Mouse (Mus musculus) embryonic fibroblast, embryonic 13.5 days (primary cell): ENCODE data around the gene Ctnnbl1. TPM values are rescaled to one million over a fixed set of nuclear protein-coding genes. Genes with fewer than 3 reads are reported as not detected.

Source experiments
- H3K27ac ChIP-seq: 2 replicates; pipeline ENCODE4 v1.5.1; 2012; ENCODE audit warnings: low read length, control low read depth, inconsistent platforms; ENCODE audit not compliant: insufficient read depth
- H3K4me1 ChIP-seq: 2 replicates; pipeline ENCODE4 v1.6.1; 2011; ENCODE audit warnings: low read length; ENCODE audit not compliant: control insufficient read depth, insufficient read depth
- H3K4me3 ChIP-seq: 2 replicates; pipeline ENCODE4 v1.5.1; 2011; ENCODE audit warnings: mild to moderate bottlenecking, control low read depth, low read length; ENCODE audit not compliant: insufficient read depth
- CTCF ChIP-seq: IDR thresholded peaks from 2 replicates; pipeline ENCODE4 v1.5.1; 2011; ENCODE audit warnings: mild to moderate bottlenecking, control low read depth, low read length, moderate library complexity, borderline replicate concordance; ENCODE audit not compliant: insufficient read depth
- POLR2A ChIP-seq: IDR thresholded peaks from 2 replicates; pipeline ENCODE4 v1.6.1; 2011; ENCODE audit warnings: low read depth, mild to moderate bottlenecking, control low read depth, low read length, moderate library complexity
- polyA plus RNA-seq: library from polyadenylated mRNA; stranded (reverse); fragments of >200 nt; gene quantifications from 2 replicates; pipeline ENCODE4 v1.2.4, GENCODE M21; 2011; ENCODE audit warnings: low read depth; ENCODE audit not compliant: missing spikeins, insufficient read length

Ctnnbl1 gene
- polyA plus RNA-seq: 17.5 and 20.9 TPM in 2 replicates

GRCm38 (mm10) chr2:157736854-157737850 lies at the start of gene Ctnnbl1:
Gene Ctnnbl1 (plus strand): TSS chr2:157737401.
- Histone ChIP-seq H3K27ac (no peak within 1 kb of the TSS), H3K4me1 (no peaks in the 10 kb centered on the region; the same call in 1 of the 2 replicates), H3K4me3 (peak within 1 kb of the TSS; percentile 83)
- TF ChIP-seq POLR2A: peak; percentile 69
- no peak for TF ChIP-seq CTCF

GRCm38 (mm10) chr2:157687506-157687905 lies 49.7 kb upstream of the Ctnnbl1 start:
- TF ChIP-seq POLR2A (no peak), CTCF (no peak)
- H3K4me1 ChIP-seq: no peaks in the 10 kb centered on the region
- H3K4me3 ChIP-seq: no peak overlapping the region
- H3K27ac ChIP-seq: no peak overlapping the region

DNA sequence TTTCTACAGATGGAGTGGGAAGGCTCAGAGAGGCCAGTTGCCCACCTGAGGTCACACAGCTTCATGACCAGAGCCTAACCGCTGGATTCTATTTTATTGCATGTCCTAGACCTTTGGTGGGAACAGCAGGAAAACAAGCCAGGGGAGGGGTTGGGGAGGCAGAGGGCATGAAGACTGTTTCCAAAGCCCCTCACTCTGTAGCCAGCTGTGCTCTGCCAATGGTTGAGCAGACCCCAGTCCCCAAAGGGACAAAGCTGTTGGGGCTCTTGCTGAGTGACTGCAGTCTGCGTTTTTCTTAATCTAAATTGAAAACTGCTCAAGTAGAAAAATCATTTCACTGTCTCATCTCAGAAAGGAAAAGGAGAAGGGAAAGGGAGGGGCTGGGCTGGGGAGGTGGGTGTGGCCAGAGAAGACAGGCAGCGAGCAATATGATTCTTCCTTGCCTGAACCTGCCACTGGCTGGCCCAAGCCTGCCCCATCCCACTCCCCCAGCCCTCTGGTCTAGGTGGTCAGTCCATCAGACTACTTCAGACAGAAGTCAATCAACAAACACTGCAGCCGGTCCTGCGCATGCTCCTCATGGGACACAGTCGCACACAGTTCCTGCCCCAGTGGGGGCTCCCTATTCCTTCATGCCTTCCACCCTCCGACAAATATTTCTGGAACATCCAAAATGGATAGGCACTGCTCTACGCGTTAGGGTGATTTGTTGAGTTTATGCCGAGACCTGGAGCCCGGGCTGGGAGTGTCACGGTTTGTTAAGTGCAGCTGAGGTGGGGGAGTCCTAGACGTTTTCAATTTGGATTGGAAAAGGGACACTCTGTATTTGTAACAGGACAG lies 45.7 kb upstream of the Ctnnbl1 start:
- Histone ChIP-seq H3K4me3 (no peak overlapping the region), H3K27ac (no peak overlapping the region), H3K4me1 (0 out of 2 replicates have a peak, but pooled peaks cover 2% of the 10 kb centered on the region)
- TF ChIP-seq POLR2A: no peak
- no peak for TF ChIP-seq CTCF

DNA sequence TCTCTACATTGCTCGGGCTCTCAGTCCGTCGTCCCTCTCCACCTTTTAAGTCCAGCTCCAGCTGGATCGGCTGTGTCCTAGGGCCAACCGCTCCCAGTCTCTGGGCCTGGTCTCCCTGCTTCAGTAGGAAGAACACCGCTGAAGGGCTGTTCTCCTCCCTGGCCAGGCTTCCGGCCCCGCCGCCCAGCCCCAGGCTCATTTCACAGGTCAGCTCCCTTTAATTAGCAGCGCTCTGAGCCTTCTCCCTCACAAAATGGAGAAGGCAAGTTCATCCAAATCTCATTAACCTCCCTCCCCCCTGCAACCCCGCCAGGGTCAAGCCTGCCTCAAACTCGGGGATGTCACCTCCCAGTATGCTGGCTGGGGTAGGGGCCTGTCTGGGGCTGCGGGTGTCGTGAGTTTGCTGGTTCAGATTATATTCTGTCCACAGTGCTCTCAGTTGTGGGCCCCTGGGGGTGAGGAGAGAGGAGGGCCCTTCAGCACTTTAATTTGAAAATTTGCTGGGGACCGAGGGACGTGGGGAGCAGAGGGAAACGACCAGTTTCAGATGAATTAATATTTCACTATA lies 44.8 kb upstream of the Ctnnbl1 start:
- Histone ChIP-seq H3K4me3 (no peak overlapping the region), H3K27ac (no peak overlapping the region), H3K4me1 (0 out of 2 replicates have a peak, but pooled peaks cover 2% of the 10 kb centered on the region)
- TF ChIP-seq CTCF: no peak
- TF ChIP-seq POLR2A: no peak

DNA sequence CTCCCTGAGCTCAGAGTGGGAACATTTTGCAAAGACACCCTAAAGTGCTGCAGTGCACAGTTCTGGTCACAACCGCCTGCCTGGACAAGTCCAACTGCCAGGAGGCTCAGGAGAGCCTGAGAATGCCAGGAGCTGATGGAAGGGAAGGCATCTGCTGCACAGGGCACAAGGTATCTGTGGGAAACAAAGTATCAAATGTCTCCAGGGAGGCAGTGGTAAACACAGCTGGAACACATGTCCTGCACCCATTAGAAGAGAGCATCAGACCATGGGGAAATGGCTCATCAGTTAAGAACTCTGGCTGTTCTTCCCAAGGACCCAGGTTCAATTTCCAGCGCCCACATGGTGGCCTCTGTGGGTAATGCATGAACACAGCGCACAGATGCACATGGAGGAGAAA lies 43.6 kb upstream of the Ctnnbl1 start:
- H3K4me1 ChIP-seq: 0 out of 2 replicates have a peak, but pooled peaks cover 2% of the 10 kb centered on the region
- no peak for TF ChIP-seq POLR2A
- no peak for TF ChIP-seq CTCF
- H3K27ac ChIP-seq: no peak overlapping the region
- H3K4me3 ChIP-seq: no peak overlapping the region

- TF ChIP-seq POLR2A: no peak
- Histone ChIP-seq H3K27ac (no peak overlapping the region), H3K4me1 (0 out of 2 replicates have a peak, but pooled peaks cover 2% of the 10 kb centered on the region), H3K4me3 (no peak overlapping the region)
Observed at GRCm38 (mm10) chr2:157696297-157696731, 40.9 kb upstream of the Ctnnbl1 start.

DNA sequence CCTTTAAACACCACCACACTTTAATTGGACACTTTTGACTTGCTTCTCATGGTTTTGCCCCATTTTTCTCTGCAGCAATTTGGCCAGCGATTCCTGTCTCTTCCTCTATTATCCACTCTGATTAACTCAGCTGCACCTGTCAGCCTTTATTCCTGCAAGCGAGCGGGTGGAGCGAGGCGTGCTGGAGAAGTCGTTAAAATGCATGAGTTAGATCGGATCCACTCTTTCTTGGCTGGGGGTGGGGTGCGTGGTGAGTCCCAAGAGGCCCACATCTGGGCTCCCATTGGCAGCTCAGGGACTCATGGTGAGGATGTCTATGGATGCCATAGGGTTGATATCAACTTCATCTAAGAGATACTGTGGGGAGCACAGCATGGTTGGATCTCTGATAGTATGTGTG lies 34.0 kb upstream of the Ctnnbl1 start:
- no peak for TF ChIP-seq CTCF
- TF ChIP-seq POLR2A: no peak

GRCm38 (mm10) chr2:157704991-157705776 lies 32.0 kb upstream of the Ctnnbl1 start:
- H3K27ac ChIP-seq: no peak overlapping the region
- no peak for TF ChIP-seq POLR2A
- no peak for TF ChIP-seq CTCF
- no peak overlapping the region for H3K4me3 ChIP-seq
- no peaks in the 10 kb centered on the region for H3K4me1 ChIP-seq

More for the DNA sequence above, 34.0 kb upstream of the Ctnnbl1 start:
- H3K27ac ChIP-seq: no peak overlapping the region
- no peak overlapping the region for H3K4me3 ChIP-seq
- H3K4me1 ChIP-seq: no peaks in the 10 kb centered on the region
